Mouse (Mus musculus): ENCODE data around the gene Snrk.
A peak's percentile ranks its signal among the peaks of the same experiment; 100 is the strongest.

The Snrk gene

GRCm38 (mm10) chr9:122117112-122117616 is at the start of gene Snrk:
TSS of gene Snrk (plus strand) at chr9:122117266.
- peak; percentile 74 to 84 for DNase-seq (ENCODE audit: low spot score in 2 of 2)

GRCm38 (mm10) chr9:122067654-122068053 is 49.4 kb upstream of the Snrk start:
- no peak for DNase-seq (ENCODE audit: low spot score in 2 of 2)

- DNase-seq (ENCODE audit: low spot score in 2 of 2), result no peak
These were observed 47.4 kb upstream of the Snrk start for GRCm38 (mm10) chr9:122069560-122070174.

GRCm38 (mm10) chr9:122073980-122074379 is 43.1 kb upstream of the Snrk start:
- DNase-seq (ENCODE audit: low spot score in 2 of 2), result no peak

GRCm38 (mm10) chr9:122074575-122074974 is 42.5 kb upstream of the Snrk start:
- DNase-seq (ENCODE audit: low spot score in 2 of 2), result no peak

- no peak for DNase-seq (ENCODE audit: low spot score in 2 of 2)
These were observed 38.6 kb upstream of the Snrk start for GRCm38 (mm10) chr9:122078456-122078855.

- no peak for DNase-seq (ENCODE audit: low spot score in 2 of 2)
These were observed 33.4 kb upstream of the Snrk start for GRCm38 (mm10) chr9:122083698-122084097.

GRCm38 (mm10) chr9:122084175-122084574 is 32.9 kb upstream of the Snrk start:
- DNase-seq (ENCODE audit: low spot score in 2 of 2), result no peak

GRCm38 (mm10) chr9:122084636-122085035 is 32.4 kb upstream of the Snrk start:
- no peak for DNase-seq (ENCODE audit: low spot score in 2 of 2)

- no peak for DNase-seq (ENCODE audit: low spot score in 2 of 2)
These were observed 32.0 kb upstream of the Snrk start for GRCm38 (mm10) chr9:122085055-122085454.

GRCm38 (mm10) chr9:122085550-122086205 is 31.4 kb upstream of the Snrk start:
- DNase-seq (ENCODE audit: low spot score in 2 of 2), result no peak

GRCm38 (mm10) chr9:122087086-122087485 is 30.0 kb upstream of the Snrk start:
- DNase-seq (ENCODE audit: low spot score in 2 of 2), result no peak

- DNase-seq (ENCODE audit: low spot score in 2 of 2), result no peak
These were observed 25.9 kb upstream of the Snrk start for GRCm38 (mm10) chr9:122091171-122091570.

- no peak for DNase-seq (ENCODE audit: low spot score in 2 of 2)
These were observed 25.3 kb upstream of the Snrk start for GRCm38 (mm10) chr9:122091782-122092228.

- no peak for DNase-seq (ENCODE audit: low spot score in 2 of 2)
These were observed 22.9 kb upstream of the Snrk start for GRCm38 (mm10) chr9:122094171-122094570.

- DNase-seq (ENCODE audit: low spot score in 2 of 2), result no peak
These were observed 20.1 kb upstream of the Snrk start for GRCm38 (mm10) chr9:122096822-122097511.

GRCm38 (mm10) chr9:122097535-122097934 is 19.5 kb upstream of the Snrk start:
- no peak for DNase-seq (ENCODE audit: low spot score in 2 of 2)

GRCm38 (mm10) chr9:122100584-122101127 is 16.4 kb upstream of the Snrk start:
- no peak for DNase-seq (ENCODE audit: low spot score in 2 of 2)

GRCm38 (mm10) chr9:122101196-122101595 is 15.9 kb upstream of the Snrk start:
- no peak for DNase-seq (ENCODE audit: low spot score in 2 of 2)

GRCm38 (mm10) chr9:122103550-122104284 is 13.3 kb upstream of the Snrk start:
- DNase-seq (ENCODE audit: low spot score in 2 of 2), result no peak

GRCm38 (mm10) chr9:122104285-122104829 is 12.7 kb upstream of the Snrk start:
- DNase-seq (ENCODE audit: low spot score in 2 of 2), result no peak

Data from frontal cortex, postnatal 25 days (tissue).